Mouse (Mus musculus): ENCODE measurements around the gene Agpat2. TPM values are rescaled to one million over a fixed set of nuclear protein-coding genes. Genes with fewer than 3 reads are reported as not detected.

The Agpat2 gene
- polyA plus RNA-seq, 1 experiment from 2014 or later, result 57.1 TPM

DNA sequence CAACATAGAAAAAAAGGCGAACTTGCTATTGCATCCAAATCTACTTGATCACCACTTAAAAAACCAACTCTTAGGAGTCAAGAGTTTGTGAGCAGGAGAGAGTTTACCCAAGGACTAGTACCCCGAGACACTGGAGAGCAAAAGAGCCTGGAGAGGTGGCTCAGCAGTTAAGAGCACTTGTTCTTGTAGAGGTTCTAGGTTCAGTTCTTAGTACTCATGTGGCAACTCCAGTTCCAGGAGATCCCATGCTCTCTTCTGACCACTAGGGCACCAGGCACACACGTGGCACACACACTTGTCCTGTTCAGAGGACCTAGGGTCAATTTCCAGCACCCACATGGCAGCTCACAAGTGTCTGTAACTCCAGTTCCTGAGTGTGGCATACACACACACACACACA lies 21.9 kb upstream of the Agpat2 start:
- no peak for DNase-seq (ENCODE audit: low spot score)
- no peak overlapping the region for H3K27ac ChIP-seq
- no peaks in the 10 kb centered on the region for H3K36me3 ChIP-seq (ENCODE audit: insufficient read depth, low read length)
- H3K27me3 ChIP-seq (ENCODE audit: insufficient read depth, low read length), result no peaks in the 10 kb centered on the region
- H3K9ac ChIP-seq (ENCODE audit: low read depth, low read length), result no peak overlapping the region
- no peak for ATAC-seq (replicated peaks; ENCODE audit: low FRiP score, low read depth)
- no peak overlapping the region for H3K4me3 ChIP-seq (replicated peaks; ENCODE audit: low read depth, low read length)
- 65% methylated on average over 3 of the region's 3 CpGs for WGBS
- peaks cover 15% of the 10 kb centered on the region for H3K4me1 ChIP-seq (replicated peaks; ENCODE audit: insufficient read depth, low read length)
- H3K4me2 ChIP-seq (ENCODE audit: low read length), result no peak overlapping the region
- no peaks in the 10 kb centered on the region for H3K9me3 ChIP-seq (replicated peaks; ENCODE audit: low read length)
- no peak for TF ChIP-seq CTCF (IDR thresholded peaks at IDR 0.05; ENCODE audit: low read depth)

DNA sequence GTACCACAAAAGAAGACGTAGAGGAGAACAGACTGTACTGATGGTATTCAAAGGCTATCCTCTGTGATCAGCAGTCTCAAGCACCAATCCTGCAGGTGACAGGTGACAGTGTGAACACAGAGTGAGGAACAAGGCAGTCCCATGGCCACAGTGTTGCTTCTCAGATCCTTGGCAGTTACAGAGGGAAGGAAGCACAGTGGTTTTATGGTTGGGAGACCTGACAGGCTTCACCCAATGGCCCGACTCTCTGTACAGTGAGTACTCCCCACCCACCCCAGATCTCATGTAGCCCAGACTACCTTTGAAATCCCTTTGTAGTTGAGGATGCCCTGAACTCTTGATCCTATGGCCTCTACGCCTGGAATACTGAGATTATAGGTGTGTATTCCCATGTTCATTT lies 21.2 kb upstream of the Agpat2 start:
- ATAC-seq (replicated peaks; ENCODE audit: low FRiP score, low read depth) (no peak), DNase-seq (ENCODE audit: low spot score) (no peak)
- Histone ChIP-seq H3K9me3 (replicated peaks; ENCODE audit: low read length) (no peaks in the 10 kb centered on the region), H3K36me3 (ENCODE audit: insufficient read depth, low read length) (no peaks in the 10 kb centered on the region), H3K27ac (no peak overlapping the region), H3K4me3 (replicated peaks; ENCODE audit: low read depth, low read length) (no peak overlapping the region), H3K4me1 (replicated peaks; ENCODE audit: insufficient read depth, low read length) (peaks cover 15% of the 10 kb centered on the region), H3K4me2 (ENCODE audit: low read length) (no peak overlapping the region), H3K27me3 (ENCODE audit: insufficient read depth, low read length) (no peaks in the 10 kb centered on the region), H3K9ac (ENCODE audit: low read depth, low read length) (no peak overlapping the region)
- WGBS, result 80% methylated on average over 3 of the region's 3 CpGs
- TF ChIP-seq CTCF (IDR thresholded peaks at IDR 0.05; ENCODE audit: low read depth), result no peak

DNA sequence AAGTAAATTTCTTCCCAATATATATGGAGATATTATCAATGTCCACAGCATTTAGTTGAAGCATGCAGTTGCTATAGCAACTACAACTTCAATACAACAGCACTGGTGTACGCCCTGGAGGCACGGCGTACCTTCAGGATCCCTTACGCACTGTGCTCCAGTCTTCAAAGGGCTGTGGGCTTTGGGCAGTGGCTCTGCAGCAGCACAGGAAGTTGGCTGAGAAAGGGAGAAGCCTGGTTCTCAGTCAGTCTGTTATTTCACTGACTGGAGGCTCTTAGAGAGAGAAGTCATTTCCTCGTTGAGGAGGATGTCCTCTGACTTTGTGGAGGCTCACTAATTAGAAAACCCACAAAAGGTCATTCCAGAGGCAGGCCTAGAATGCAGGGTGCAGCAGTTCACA lies 18.8 kb upstream of the Agpat2 start:
- ATAC-seq (replicated peaks; ENCODE audit: low FRiP score, low read depth), result no peak
- WGBS, result 58% methylated on average over 5 of the region's 5 CpGs
- Histone ChIP-seq H3K9me3 (replicated peaks; ENCODE audit: low read length) (no peaks in the 10 kb centered on the region), H3K9ac (ENCODE audit: low read depth, low read length) (no peak overlapping the region), H3K36me3 (ENCODE audit: insufficient read depth, low read length) (no peaks in the 10 kb centered on the region), H3K27me3 (ENCODE audit: insufficient read depth, low read length) (no peaks in the 10 kb centered on the region), H3K4me1 (replicated peaks; ENCODE audit: insufficient read depth, low read length) (0 out of 2 replicates have a peak, but pooled peaks cover 5% of the 10 kb centered on the region), H3K27ac (no peak overlapping the region), H3K4me3 (replicated peaks; ENCODE audit: low read depth, low read length) (no peak overlapping the region), H3K4me2 (ENCODE audit: low read length) (no peak overlapping the region)
- no peak for TF ChIP-seq CTCF (IDR thresholded peaks at IDR 0.05; ENCODE audit: low read depth)
- DNase-seq (ENCODE audit: low spot score), result no peak

DNA sequence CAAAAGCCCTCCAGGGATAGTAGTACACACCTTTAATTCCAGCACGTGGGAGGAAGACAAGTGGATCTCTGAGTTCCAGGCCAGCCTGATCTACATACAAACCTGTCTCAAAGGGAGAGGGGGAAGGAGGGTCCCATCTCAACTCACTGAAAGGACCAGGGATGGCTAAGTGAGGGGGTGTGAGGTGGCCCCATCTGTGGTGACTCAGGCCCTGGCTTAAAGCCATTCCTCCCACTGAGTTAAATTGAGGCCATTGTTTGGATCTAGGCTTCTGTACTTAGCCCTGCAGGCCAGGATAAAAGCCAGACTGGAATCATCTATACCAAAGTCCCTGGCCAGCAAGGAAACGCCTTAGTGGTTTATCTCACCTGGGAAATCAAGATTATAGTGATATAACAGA lies 17.0 kb upstream of the Agpat2 start:
- no peak for TF ChIP-seq CTCF (IDR thresholded peaks at IDR 0.05; ENCODE audit: low read depth)
- no peak for ATAC-seq (replicated peaks; ENCODE audit: low FRiP score, low read depth)
- no peak for DNase-seq (ENCODE audit: low spot score)
- Histone ChIP-seq H3K4me1 (replicated peaks; ENCODE audit: insufficient read depth, low read length) (no peaks in the 10 kb centered on the region), H3K4me3 (replicated peaks; ENCODE audit: low read depth, low read length) (no peak overlapping the region), H3K36me3 (ENCODE audit: insufficient read depth, low read length) (no peaks in the 10 kb centered on the region), H3K4me2 (ENCODE audit: low read length) (no peak overlapping the region), H3K9ac (ENCODE audit: low read depth, low read length) (no peak overlapping the region), H3K9me3 (replicated peaks; ENCODE audit: low read length) (no peaks in the 10 kb centered on the region), H3K27me3 (ENCODE audit: insufficient read depth, low read length) (no peaks in the 10 kb centered on the region), H3K27ac (no peak overlapping the region)
- WGBS, result 37% methylated on average over 2 of the region's 2 CpGs

DNA sequence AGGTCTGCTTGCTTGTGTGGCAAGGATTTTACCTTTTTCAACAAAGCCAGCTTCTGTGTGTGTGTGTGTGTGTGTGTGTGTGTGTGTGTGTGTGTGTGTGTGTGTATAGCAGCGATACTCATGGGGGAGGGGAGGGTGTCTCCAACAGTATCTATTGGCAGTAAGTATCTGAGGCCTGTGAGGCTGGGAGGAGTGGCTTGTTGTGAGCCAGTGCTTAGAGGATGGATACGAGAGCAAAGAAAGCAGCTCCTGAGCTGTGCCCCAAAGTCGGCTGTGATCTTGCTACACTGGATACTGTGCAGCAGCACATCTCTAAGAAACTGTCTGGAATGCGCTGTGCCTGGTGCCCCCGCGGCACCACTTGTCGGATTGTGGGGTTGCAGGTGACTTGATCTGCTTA lies 13.7 kb upstream of the Agpat2 start:
- DNase-seq (ENCODE audit: low spot score), result no peak
- Histone ChIP-seq H3K4me3 (replicated peaks; ENCODE audit: low read depth, low read length) (no peak overlapping the region), H3K27me3 (ENCODE audit: insufficient read depth, low read length) (no peaks in the 10 kb centered on the region), H3K9me3 (replicated peaks; ENCODE audit: low read length) (no peaks in the 10 kb centered on the region), H3K4me1 (replicated peaks; ENCODE audit: insufficient read depth, low read length) (no peaks in the 10 kb centered on the region), H3K4me2 (ENCODE audit: low read length) (no peak overlapping the region), H3K27ac (no peak overlapping the region), H3K36me3 (ENCODE audit: insufficient read depth, low read length) (no peaks in the 10 kb centered on the region), H3K9ac (ENCODE audit: low read depth, low read length) (no peak overlapping the region)
- no peak for TF ChIP-seq CTCF (IDR thresholded peaks at IDR 0.05; ENCODE audit: low read depth)
- no peak for ATAC-seq (replicated peaks; ENCODE audit: low FRiP score, low read depth)
- WGBS, result 57% methylated on average over 6 of the region's 7 CpGs

DNA sequence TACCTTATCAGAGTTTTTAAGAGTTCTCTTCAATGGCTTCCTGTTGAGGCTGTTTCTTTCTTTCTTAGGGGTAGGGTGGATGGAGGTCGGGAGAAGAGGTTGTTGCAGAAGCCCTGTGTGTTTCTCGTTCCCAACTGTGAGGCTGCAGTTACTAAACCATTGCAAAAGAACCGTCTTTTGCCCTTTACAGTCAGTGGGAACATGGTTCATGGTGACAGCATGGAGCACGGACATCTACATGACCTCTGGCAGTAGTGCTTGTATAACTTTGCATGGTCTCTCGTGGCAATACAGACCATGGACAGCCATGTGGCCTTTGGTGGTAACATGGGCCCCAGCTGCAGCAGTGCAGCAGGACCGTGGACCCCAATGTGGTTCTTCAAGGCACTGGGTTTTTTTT lies 13.1 kb upstream of the Agpat2 start:
- no peaks in the 10 kb centered on the region for H3K4me1 ChIP-seq (replicated peaks; ENCODE audit: insufficient read depth, low read length)
- no peak overlapping the region for H3K4me2 ChIP-seq (ENCODE audit: low read length)
- no peak for ATAC-seq (replicated peaks; ENCODE audit: low FRiP score, low read depth)
- no peaks in the 10 kb centered on the region for H3K9me3 ChIP-seq (replicated peaks; ENCODE audit: low read length)
- TF ChIP-seq CTCF (IDR thresholded peaks at IDR 0.05; ENCODE audit: low read depth), result no peak
- no peak overlapping the region for H3K4me3 ChIP-seq (replicated peaks; ENCODE audit: low read depth, low read length)
- no peaks in the 10 kb centered on the region for H3K27me3 ChIP-seq (ENCODE audit: insufficient read depth, low read length)
- no peak overlapping the region for H3K27ac ChIP-seq
- no peaks in the 10 kb centered on the region for H3K36me3 ChIP-seq (ENCODE audit: insufficient read depth, low read length)
- WGBS, result 69% methylated on average over 6 of the region's 6 CpGs
- no peak overlapping the region for H3K9ac ChIP-seq (ENCODE audit: low read depth, low read length)
- no peak for DNase-seq (ENCODE audit: low spot score)

DNA sequence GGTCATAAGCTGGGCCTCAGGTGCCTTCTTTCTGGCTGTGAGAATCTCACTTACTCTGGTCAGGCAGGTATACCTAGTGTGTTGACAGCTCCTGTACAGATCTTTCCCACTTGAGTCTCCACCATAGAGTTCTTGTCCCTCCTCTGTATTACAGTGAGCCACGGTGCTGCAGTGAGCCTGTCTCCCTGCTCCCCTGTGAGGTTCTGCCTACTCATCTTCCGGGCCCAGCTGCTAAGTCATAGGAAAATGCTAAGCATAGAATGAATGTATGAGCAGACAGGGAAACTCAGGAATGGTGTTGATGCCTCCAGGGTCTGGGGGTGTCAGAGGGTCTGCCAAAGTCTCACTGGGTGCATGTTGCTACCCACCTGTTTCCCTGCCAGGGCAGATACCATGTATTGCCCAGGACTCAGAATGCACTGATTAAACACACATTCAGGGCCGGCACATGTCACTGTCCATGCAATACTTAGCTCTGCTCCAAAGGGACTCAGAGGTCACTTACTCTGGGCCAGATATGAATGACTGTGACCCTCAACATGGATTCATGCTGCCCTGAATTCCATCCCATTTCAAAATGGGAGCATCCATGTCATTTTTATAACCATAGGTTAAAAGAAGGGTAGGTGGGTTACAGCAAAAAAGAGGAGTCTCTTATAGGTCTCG lies 11.4 kb upstream of the Agpat2 start:
- ATAC-seq (replicated peaks; ENCODE audit: low FRiP score, low read depth), result no peak
- H3K27ac ChIP-seq, result no peak overlapping the region
- WGBS, result 77% methylated on average over 4 of the region's 4 CpGs
- no peaks in the 10 kb centered on the region for H3K27me3 ChIP-seq (ENCODE audit: insufficient read depth, low read length)
- H3K4me1 ChIP-seq (replicated peaks; ENCODE audit: insufficient read depth, low read length), result no peaks in the 10 kb centered on the region
- H3K4me3 ChIP-seq (replicated peaks; ENCODE audit: low read depth, low read length), result no peak overlapping the region
- no peak overlapping the region for H3K4me2 ChIP-seq (ENCODE audit: low read length)
- H3K9ac ChIP-seq (ENCODE audit: low read depth, low read length), result no peak overlapping the region
- DNase-seq (ENCODE audit: low spot score), result no peak
- no peaks in the 10 kb centered on the region for H3K9me3 ChIP-seq (replicated peaks; ENCODE audit: low read length)
- no peaks in the 10 kb centered on the region for H3K36me3 ChIP-seq (ENCODE audit: insufficient read depth, low read length)
- no peak for TF ChIP-seq CTCF (IDR thresholded peaks at IDR 0.05; ENCODE audit: low read depth)

Data from kidney, postnatal 0 days (tissue).